Mouse (Mus musculus): Measurements from ENCODE around the gene C730034F03Rik. TPM values are rescaled to one million over a fixed set of nuclear protein-coding genes. Genes with fewer than 3 reads are reported as not detected.

The C730034F03Rik gene
- polyA plus RNA-seq, 1 experiment from 2014 or later, result 1.1 TPM

GRCm38 (mm10) chr15:89459821-89460220 is 30.4 kb downstream of the C730034F03Rik start:
- no peak for TF ChIP-seq CTCF (IDR thresholded peaks at IDR 0.05; ENCODE audit: low read depth)
- no peaks in the 10 kb centered on the region for H3K4me1 ChIP-seq (replicated peaks; ENCODE audit: control insufficient read depth, insufficient read depth, low read length)
- no peak overlapping the region for H3K4me2 ChIP-seq (replicated peaks; ENCODE audit: low read depth)
- peaks cover 4% of the 10 kb centered on the region; the same call in 1 of the 2 replicates for H3K27me3 ChIP-seq (replicated peaks; ENCODE audit: control insufficient read depth, insufficient read depth, low read length)
- 80% methylated on average over 7 of the region's 7 CpGs for WGBS
- no peak for ATAC-seq
- no peaks in the 10 kb centered on the region for H3K9me3 ChIP-seq (ENCODE audit: control insufficient read depth)
- H3K36me3 ChIP-seq (ENCODE audit: control insufficient read depth, insufficient read depth), result no peaks in the 10 kb centered on the region
- no peak overlapping the region for H3K4me3 ChIP-seq (ENCODE audit: low read depth, low read length)
- no peak overlapping the region for H3K27ac ChIP-seq (ENCODE audit: low read depth, low read length)
- H3K9ac ChIP-seq (ENCODE audit: low read depth, low read length), result no peak overlapping the region

- H3K9me3 ChIP-seq (ENCODE audit: control insufficient read depth), result no peaks in the 10 kb centered on the region
- H3K4me1 ChIP-seq (replicated peaks; ENCODE audit: control insufficient read depth, insufficient read depth, low read length), result no peaks in the 10 kb centered on the region
- H3K36me3 ChIP-seq (ENCODE audit: control insufficient read depth, insufficient read depth), result no peaks in the 10 kb centered on the region
- no peak overlapping the region for H3K4me3 ChIP-seq (ENCODE audit: low read depth, low read length)
- no peak for ATAC-seq
- no peak for TF ChIP-seq CTCF (IDR thresholded peaks at IDR 0.05; ENCODE audit: low read depth)
- no peak overlapping the region for H3K27ac ChIP-seq (ENCODE audit: low read depth, low read length)
- no peak overlapping the region for H3K9ac ChIP-seq (ENCODE audit: low read depth, low read length)
- 65% methylated on average over 10 of the region's 10 CpGs for WGBS
- H3K27me3 ChIP-seq (replicated peaks; ENCODE audit: control insufficient read depth, insufficient read depth, low read length), result peaks cover 4% of the 10 kb centered on the region; the same call in 1 of the 2 replicates
- no peak overlapping the region for H3K4me2 ChIP-seq (replicated peaks; ENCODE audit: low read depth)
These were observed 30.9 kb downstream of the C730034F03Rik start for GRCm38 (mm10) chr15:89460298-89460697.

DNA sequence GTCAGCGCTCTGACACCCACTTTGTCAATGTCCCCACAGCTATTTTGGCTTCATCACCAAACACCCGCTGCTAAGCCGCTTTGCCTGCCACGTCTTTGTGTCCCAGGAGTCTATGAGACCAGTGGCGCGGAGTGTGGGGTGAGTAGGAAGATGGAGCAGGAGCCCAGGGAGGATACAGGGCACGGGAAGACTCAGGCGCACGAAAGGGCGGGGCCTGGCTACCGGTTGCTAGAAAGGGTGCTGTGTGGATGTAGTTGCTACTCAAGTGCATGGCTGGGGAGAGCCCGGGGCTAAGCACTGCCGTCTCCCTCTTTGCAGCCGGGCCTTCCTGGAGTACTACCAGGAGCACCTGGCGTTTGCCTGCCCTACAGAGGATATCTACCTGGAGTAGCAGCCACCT is 31.9 kb downstream of the C730034F03Rik start:
- ATAC-seq, result no peak
- no peaks in the 10 kb centered on the region for H3K9me3 ChIP-seq (ENCODE audit: control insufficient read depth)
- H3K27me3 ChIP-seq (replicated peaks; ENCODE audit: control insufficient read depth, insufficient read depth, low read length), result no peaks in the 10 kb centered on the region
- no peak overlapping the region for H3K4me2 ChIP-seq (replicated peaks; ENCODE audit: low read depth)
- H3K4me1 ChIP-seq (replicated peaks; ENCODE audit: control insufficient read depth, insufficient read depth, low read length), result no peaks in the 10 kb centered on the region
- H3K9ac ChIP-seq (ENCODE audit: low read depth, low read length), result no peak overlapping the region
- WGBS, result 75% methylated on average over 15 of the region's 15 CpGs
- no peak overlapping the region for H3K4me3 ChIP-seq (ENCODE audit: low read depth, low read length)
- no peaks in the 10 kb centered on the region for H3K36me3 ChIP-seq (ENCODE audit: control insufficient read depth, insufficient read depth)
- no peak for TF ChIP-seq CTCF (IDR thresholded peaks at IDR 0.05; ENCODE audit: low read depth)
- no peak overlapping the region for H3K27ac ChIP-seq (ENCODE audit: low read depth, low read length)

- TF ChIP-seq CTCF (IDR thresholded peaks at IDR 0.05; ENCODE audit: low read depth), result no peak
- Histone ChIP-seq H3K4me3 (ENCODE audit: low read depth, low read length) (no peak overlapping the region), H3K27ac (ENCODE audit: low read depth, low read length) (no peak overlapping the region), H3K27me3 (replicated peaks; ENCODE audit: control insufficient read depth, insufficient read depth, low read length) (no peaks in the 10 kb centered on the region), H3K4me2 (replicated peaks; ENCODE audit: low read depth) (no peak overlapping the region), H3K9ac (ENCODE audit: low read depth, low read length) (no peak overlapping the region), H3K9me3 (ENCODE audit: control insufficient read depth) (no peaks in the 10 kb centered on the region), H3K4me1 (replicated peaks; ENCODE audit: control insufficient read depth, insufficient read depth, low read length) (no peaks in the 10 kb centered on the region), H3K36me3 (ENCODE audit: control insufficient read depth, insufficient read depth) (no peaks in the 10 kb centered on the region)
- 56% methylated on average over 7 of the region's 7 CpGs for WGBS
- ATAC-seq, result no peak
These were observed 32.8 kb downstream of the C730034F03Rik start for GRCm38 (mm10) chr15:89462176-89462575.

- H3K9ac ChIP-seq (ENCODE audit: low read depth, low read length), result no peak overlapping the region
- no peak overlapping the region for H3K4me2 ChIP-seq (replicated peaks; ENCODE audit: low read depth)
- H3K27me3 ChIP-seq (replicated peaks; ENCODE audit: control insufficient read depth, insufficient read depth, low read length), result no peaks in the 10 kb centered on the region
- 48% methylated on average over 5 of the region's 5 CpGs for WGBS
- peak; percentile 54 for TF ChIP-seq CTCF (IDR thresholded peaks at IDR 0.05; ENCODE audit: low read depth)
- H3K4me3 ChIP-seq (ENCODE audit: low read depth, low read length), result no peak overlapping the region
- H3K4me1 ChIP-seq (replicated peaks; ENCODE audit: control insufficient read depth, insufficient read depth, low read length), result no peaks in the 10 kb centered on the region
- no peak overlapping the region for H3K27ac ChIP-seq (ENCODE audit: low read depth, low read length)
- no peak for ATAC-seq
- no peaks in the 10 kb centered on the region for H3K9me3 ChIP-seq (ENCODE audit: control insufficient read depth)
- H3K36me3 ChIP-seq (ENCODE audit: control insufficient read depth, insufficient read depth), result no peaks in the 10 kb centered on the region
These were observed 34.2 kb downstream of the C730034F03Rik start for GRCm38 (mm10) chr15:89463334-89464235.

DNA sequence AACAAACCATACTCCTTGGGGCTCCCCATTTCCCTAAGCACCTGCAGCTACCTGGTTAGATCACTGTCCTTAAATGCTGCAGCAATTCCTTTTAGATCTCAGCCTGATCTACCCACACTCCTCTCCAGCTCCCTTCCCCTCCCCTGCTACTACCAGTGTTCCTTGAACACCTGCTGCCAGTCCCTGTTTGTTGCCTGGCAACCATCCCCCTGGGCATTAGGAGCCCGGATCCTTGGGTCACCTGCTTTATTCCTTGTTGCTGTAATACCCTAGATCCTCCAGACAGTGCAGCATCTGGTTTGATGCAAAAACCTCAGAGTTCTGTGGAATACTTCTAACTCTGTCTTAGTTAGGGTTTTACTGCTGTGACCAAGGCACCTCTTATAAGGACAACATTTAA is 35.7 kb downstream of the C730034F03Rik start:
- Histone ChIP-seq H3K4me1 (replicated peaks; ENCODE audit: control insufficient read depth, insufficient read depth, low read length) (no peaks in the 10 kb centered on the region), H3K36me3 (ENCODE audit: control insufficient read depth, insufficient read depth) (no peaks in the 10 kb centered on the region), H3K9ac (ENCODE audit: low read depth, low read length) (no peak overlapping the region), H3K27ac (ENCODE audit: low read depth, low read length) (no peak overlapping the region), H3K4me2 (replicated peaks; ENCODE audit: low read depth) (no peak overlapping the region), H3K9me3 (ENCODE audit: control insufficient read depth) (no peaks in the 10 kb centered on the region), H3K4me3 (ENCODE audit: low read depth, low read length) (no peak overlapping the region), H3K27me3 (replicated peaks; ENCODE audit: control insufficient read depth, insufficient read depth, low read length) (no peaks in the 10 kb centered on the region)
- ATAC-seq, result no peak
- no peak for TF ChIP-seq CTCF (IDR thresholded peaks at IDR 0.05; ENCODE audit: low read depth)
- 4% methylated on average over 1 of the region's 1 CpGs for WGBS
